Mouse (Mus musculus) intestine, embryonic 16.5 days (tissue): ENCODE data around the gene Lgi4. TPM values are rescaled to one million over a fixed set of nuclear protein-coding genes. Genes with fewer than 3 reads are reported as not detected.
A peak's percentile ranks its signal among the peaks of the same experiment; 100 is the strongest.

Experiments
- ATAC-seq: fragments of 200-750 bp; cut with Nextera tagmentation; 2 replicates; pipeline ENCODE4 v1.8.0; 2017; ENCODE audit warnings: moderate TSS enrichment, moderate library complexity
- H3K27ac ChIP-seq: fragments of 300-500 bp; sonication (generic); 2 replicates; pipeline ENCODE4 v1.5.1; 2014; ENCODE audit warnings: mild to moderate bottlenecking, low read length
- H3K27me3 ChIP-seq: fragments of 300-500 bp; sonication (generic); replicated peaks from 2 replicates; pipeline ENCODE4 v1.6.1; 2014; ENCODE audit warnings: low read length, control low read depth, mixed read lengths; ENCODE audit not compliant: control insufficient read depth, insufficient read depth
- H3K36me3 ChIP-seq: fragments of 300-500 bp; sonication (generic); 2 replicates; pipeline ENCODE4 v1.6.1; 2014; ENCODE audit warnings: low read length, control low read depth; ENCODE audit not compliant: control insufficient read depth, insufficient read depth
- H3K4me1 ChIP-seq: fragments of 300-500 bp; sonication (generic); 2 replicates; pipeline ENCODE4 v1.6.1; 2014; ENCODE audit warnings: low read length, control low read depth, mixed read lengths; ENCODE audit not compliant: control insufficient read depth, insufficient read depth
- H3K4me2 ChIP-seq: fragments of 300-500 bp; sonication (generic); 2 replicates; pipeline ENCODE4 v1.6.1; 2014; ENCODE audit warnings: low read depth, low read length, control low read depth
- H3K4me3 ChIP-seq: fragments of 300-500 bp; sonication (generic); 2 replicates; pipeline ENCODE4 v1.5.1; 2014; ENCODE audit warnings: mild to moderate bottlenecking, low read length
- H3K9ac ChIP-seq: fragments of 300-500 bp; sonication (generic); 2 replicates; pipeline ENCODE4 v1.6.1; 2014; ENCODE audit warnings: low read depth, low read length
- H3K9me3 ChIP-seq: fragments of 300-500 bp; sonication (generic); 2 replicates; pipeline ENCODE4 v1.6.1; 2016; ENCODE audit warnings: low read length, control low read depth; ENCODE audit not compliant: control insufficient read depth
- WGBS: fragments of 180-500 bp; shearing (Covaris S2); extraction: QIAGEN DNeasy Blood & Tissue Kit; methylation state at CpG from one replicate; pipeline ENCODE4 v1.1.7; 2014; 5-methylcytosine and 5-hydroxymethylcytosine counted together
- polyA plus RNA-seq: library from polyadenylated mRNA; unstranded; fragments of >200 nt; fragmentation: Nextera tagmentation; extraction: Ambion mirVana; gene quantifications from 2 replicates; pipeline ENCODE4 v1.2.1, GENCODE M21; 2015

Lgi4 gene
- polyA plus RNA-seq, 1 experiment from 2014 or later = 0.83 TPM

DNA sequence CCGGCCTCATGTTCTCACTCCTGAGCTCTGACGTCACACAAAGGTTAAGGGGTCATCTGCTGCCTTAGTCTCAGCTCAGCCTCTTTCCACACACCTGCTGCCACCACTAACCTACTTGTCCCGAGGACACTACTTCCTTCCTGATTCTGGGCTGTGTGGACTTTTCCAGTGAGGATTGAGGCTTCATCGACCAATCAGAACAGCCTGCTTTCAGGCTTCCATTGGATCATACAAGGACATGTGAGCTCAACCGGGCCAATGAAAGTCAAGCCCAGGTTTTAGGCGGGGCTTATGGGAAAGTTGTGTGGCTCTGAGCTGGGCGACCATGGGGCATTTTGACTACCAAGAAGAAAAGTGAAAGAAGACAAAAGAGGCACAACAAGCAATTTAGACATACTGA, 22.2 kb upstream of the Lgi4 start:
- Histone ChIP-seq H3K4me2 (no peak overlapping the region), H3K4me1 (peaks cover 1% of the 10 kb centered on the region; the same call in 1 of the 2 replicates), H3K27ac (no peak overlapping the region), H3K36me3 (no peaks in the 10 kb centered on the region), H3K9ac (no peak overlapping the region), H3K9me3 (no peaks in the 10 kb centered on the region), H3K27me3 (peaks cover 8% of the 10 kb centered on the region; the same call in 1 of the 2 replicates), H3K4me3 (no peak overlapping the region)
- WGBS = 79% methylated on average over 7 of the region's 7 CpGs
- ATAC-seq = no peak

DNA sequence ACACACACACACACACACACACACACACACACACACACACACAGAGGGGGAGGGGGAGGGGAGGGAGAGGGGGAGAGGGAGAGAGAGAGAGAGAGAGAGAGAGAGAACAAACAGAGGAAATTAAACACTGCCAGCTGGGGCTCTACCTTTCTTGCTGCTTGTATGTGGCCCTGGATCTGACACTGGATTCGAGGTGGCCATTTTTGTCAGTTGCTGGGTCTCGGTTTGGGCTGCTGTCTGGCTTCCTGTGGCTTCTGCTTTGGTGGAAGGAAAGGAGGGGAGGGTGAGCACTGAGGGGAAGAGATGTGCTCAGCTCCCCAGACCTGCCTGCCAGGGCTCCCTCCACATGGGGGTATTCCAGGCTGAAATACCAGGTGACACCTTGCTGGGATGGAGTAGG, 21.5 kb upstream of the Lgi4 start:
- H3K9me3 ChIP-seq = no peaks in the 10 kb centered on the region
- no peak for ATAC-seq

DNA sequence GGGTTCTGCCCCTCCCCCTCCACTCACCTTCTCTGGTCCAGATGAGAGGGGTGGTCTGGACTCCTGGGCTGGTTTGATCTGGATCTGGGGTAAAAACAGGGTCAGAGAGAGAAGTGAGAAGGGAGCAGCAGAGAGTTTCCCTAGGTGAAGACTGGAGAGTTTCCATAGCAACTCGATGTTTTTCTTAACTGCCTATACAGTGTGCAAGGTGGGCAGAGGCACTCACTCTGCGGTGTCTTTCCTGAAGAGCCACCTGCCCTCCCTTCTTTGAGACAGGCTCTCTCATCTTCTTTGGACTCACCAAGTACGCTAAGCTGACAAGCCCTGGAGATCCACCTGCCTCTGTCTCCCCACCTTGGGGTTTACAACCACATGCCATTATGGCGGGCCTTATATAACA, 20.1 kb upstream of the Lgi4 start:
- ATAC-seq = no peak
- H3K4me2 ChIP-seq = no peak overlapping the region
- H3K36me3 ChIP-seq = no peaks in the 10 kb centered on the region
- WGBS = 91% methylated on average over 4 of the region's 4 CpGs
- H3K9ac ChIP-seq = no peak overlapping the region
- H3K27me3 ChIP-seq = peaks cover 10% of the 10 kb centered on the region; the same call in 1 of the 2 replicates
- no peak overlapping the region for H3K27ac ChIP-seq
- H3K4me1 ChIP-seq = peaks cover 8% of the 10 kb centered on the region; the same call in 1 of the 2 replicates
- no peak overlapping the region for H3K4me3 ChIP-seq
- no peaks in the 10 kb centered on the region for H3K9me3 ChIP-seq

More for the DNA sequence above, 21.5 kb upstream of the Lgi4 start:
- H3K36me3 ChIP-seq = no peaks in the 10 kb centered on the region
- H3K4me1 ChIP-seq = peaks cover 8% of the 10 kb centered on the region; the same call in 1 of the 2 replicates
- H3K9ac ChIP-seq = no peak overlapping the region
- H3K27me3 ChIP-seq = peaks cover 10% of the 10 kb centered on the region; the same call in 1 of the 2 replicates
- H3K27ac ChIP-seq = no peak overlapping the region
- H3K4me2 ChIP-seq = no peak overlapping the region
- H3K4me3 ChIP-seq = no peak overlapping the region
- 84% methylated on average over 2 of the region's 2 CpGs for WGBS

DNA sequence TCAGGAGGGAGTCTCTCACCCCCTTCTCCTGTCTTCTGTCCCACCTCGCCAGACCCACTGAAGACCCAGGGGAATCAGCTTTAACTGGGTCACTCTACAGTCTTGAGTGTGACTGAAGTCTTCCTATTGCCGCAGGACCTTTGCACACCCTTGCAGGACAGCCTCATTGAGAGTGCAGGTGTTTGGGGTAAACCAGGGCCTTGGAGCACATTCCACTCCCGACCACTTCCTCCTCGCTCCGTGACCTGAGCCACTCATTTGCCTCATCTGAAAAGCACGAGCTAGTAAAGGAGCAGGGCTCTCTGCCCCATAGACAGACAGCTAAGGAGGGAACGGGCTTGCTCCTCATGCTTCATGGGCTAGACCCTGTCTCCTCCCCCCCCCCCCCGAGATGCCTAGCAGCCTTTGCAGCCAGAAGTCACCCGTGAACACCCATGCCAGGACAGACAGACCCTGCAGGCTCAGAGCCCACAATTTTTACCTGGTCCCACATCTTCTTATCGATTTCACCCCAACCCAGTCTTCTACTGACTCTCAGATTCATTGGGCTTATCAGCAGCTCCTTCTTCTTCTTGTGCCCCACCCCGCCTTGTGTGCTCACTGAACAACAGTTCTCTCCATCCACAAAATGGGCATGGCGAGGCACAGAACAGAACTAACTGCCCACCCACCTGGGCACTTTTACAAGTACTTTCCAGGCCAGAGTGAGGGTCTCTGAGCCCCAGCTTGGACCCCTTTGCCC, 18.7 kb upstream of the Lgi4 start:
- Histone ChIP-seq H3K4me3 (no peak overlapping the region), H3K27me3 (peaks cover 13% of the 10 kb centered on the region; the same call in 1 of the 2 replicates), H3K4me2 (no peak overlapping the region), H3K36me3 (no peaks in the 10 kb centered on the region), H3K27ac (no peak overlapping the region), H3K4me1 (peaks cover 8% of the 10 kb centered on the region; the same call in 1 of the 2 replicates), H3K9me3 (no peaks in the 10 kb centered on the region), H3K9ac (no peak overlapping the region)
- ATAC-seq = no peak
- WGBS = 78% methylated on average over 11 of the region's 12 CpGs

DNA sequence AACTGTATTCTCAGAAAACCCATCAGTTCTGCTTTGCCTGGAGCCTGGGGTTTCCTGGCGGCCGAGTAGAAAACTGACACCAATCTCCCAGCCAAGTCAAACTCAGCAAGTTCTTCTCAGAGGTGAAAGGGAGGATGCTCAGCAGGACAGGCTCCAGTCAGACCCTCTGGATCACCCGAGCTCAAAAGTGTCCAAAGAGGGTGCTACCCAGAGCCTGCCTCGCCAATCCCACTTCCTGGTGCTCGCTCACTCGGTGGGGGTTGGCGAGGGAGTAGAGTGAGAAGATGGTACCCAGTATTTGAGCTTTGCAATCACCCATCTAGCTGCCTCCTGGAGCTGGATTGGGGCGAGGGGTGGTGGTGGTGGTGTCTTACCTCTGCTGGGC, 18.1 kb upstream of the Lgi4 start:
- no peak for ATAC-seq
- peak overlapping the region; percentile 58; the same call in 1 of the 2 replicates for H3K9ac ChIP-seq
- H3K4me3 ChIP-seq = peak overlapping the region; percentile 42
- H3K27ac ChIP-seq = no peak overlapping the region
- H3K9me3 ChIP-seq = no peaks in the 10 kb centered on the region
- peaks cover 13% of the 10 kb centered on the region; the same call in 1 of the 2 replicates for H3K27me3 ChIP-seq
- peaks cover 8% of the 10 kb centered on the region; the same call in 1 of the 2 replicates for H3K4me1 ChIP-seq
- peak overlapping the region; percentile 53; the same call in 1 of the 2 replicates for H3K4me2 ChIP-seq
- 44% methylated on average over 8 of the region's 8 CpGs for WGBS
- no peaks in the 10 kb centered on the region for H3K36me3 ChIP-seq

DNA sequence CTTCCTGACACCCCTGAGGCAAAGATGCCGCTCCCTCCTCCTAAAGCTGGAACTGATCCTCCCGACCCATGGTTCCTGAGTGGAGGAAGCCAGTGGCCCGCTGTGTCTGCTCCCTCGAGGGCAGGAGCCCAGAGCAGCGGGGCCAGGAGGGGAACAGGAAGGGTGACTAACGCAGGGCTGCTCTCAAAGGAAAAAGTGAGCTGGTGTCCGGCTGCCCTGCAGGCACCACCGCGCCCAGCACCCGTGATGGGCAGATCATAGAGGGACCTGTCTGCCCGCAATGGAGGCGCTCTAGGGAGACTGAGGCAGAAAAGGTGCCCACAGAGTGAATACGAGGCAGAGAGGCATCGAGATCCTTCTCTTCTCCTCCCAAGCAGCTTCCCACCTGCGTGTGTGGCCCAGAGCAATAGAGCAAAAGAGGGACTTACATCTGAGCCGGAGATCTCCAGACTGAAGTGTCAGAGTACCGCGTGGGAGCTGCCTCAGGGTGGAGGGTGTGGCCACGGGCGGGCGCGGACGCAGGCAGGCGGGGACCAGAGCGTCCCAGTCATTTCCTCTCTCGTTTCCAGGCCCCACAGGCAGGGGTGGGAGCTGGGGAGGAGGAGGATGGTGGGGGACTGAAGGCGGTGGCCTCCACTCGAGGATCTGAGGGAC, 17.4 kb upstream of the Lgi4 start:
- no peak overlapping the region for H3K27ac ChIP-seq
- WGBS = 3% methylated on average over 28 of the region's 28 CpGs

DNA sequence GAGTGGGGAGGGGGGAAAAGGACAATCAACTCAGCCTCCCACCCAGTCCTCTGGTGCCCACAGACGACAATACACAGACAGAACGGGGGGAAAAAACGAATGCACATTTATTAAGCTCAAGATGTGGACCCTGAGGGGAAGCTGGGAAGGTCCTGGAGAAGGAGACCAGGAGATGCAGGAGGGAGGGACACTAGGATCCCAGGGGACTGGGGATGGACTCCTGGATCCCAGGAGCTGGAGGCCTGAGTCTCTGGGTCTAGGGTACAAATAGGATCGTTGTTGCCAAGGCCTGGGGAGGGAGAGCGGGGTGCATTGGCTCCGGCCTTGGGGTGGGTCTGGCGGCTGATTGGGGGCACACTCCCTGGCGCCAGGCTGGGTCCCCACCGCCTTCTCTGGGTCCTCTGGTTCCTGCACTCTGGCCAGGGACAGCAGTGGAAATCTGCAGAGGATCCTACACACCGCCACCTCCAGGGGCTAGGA, 16.7 kb upstream of the Lgi4 start, which contains the start of gene Fxyd5:
TSS of gene Fxyd5 (minus strand) at position 51 of the 480 bp plus-strand sequence.
- Histone ChIP-seq H3K27ac (no peak within 1 kb of the TSS), H3K9ac (peak within 1 kb of the TSS; percentile 58), H3K27me3 (peaks cover 13% of the 10 kb centered on the region; the same call in 1 of the 2 replicates), H3K4me2 (peak within 1 kb of the TSS; percentile 53), H3K4me1 (peaks cover 8% of the 10 kb centered on the region; the same call in 1 of the 2 replicates), H3K4me3 (peak within 1 kb of the TSS; percentile 42), H3K36me3 (no peaks in the 10 kb centered on the region), H3K9me3 (no peaks in the 10 kb centered on the region)
- 47% methylated on average over 10 of the region's 10 CpGs for WGBS
- no peak for ATAC-seq

More for the DNA sequence above, 17.4 kb upstream of the Lgi4 start:
- H3K36me3 ChIP-seq = no peaks in the 10 kb centered on the region
- H3K4me1 ChIP-seq = peaks cover 8% of the 10 kb centered on the region; the same call in 1 of the 2 replicates
- peak overlapping the region; percentile 58 for H3K9ac ChIP-seq
- peak; percentile 80 for ATAC-seq
- H3K9me3 ChIP-seq = no peaks in the 10 kb centered on the region
- H3K4me2 ChIP-seq = peak overlapping the region; percentile 53
- peak overlapping the region; percentile 42 for H3K4me3 ChIP-seq
- H3K27me3 ChIP-seq = peaks cover 13% of the 10 kb centered on the region; the same call in 1 of the 2 replicates

DNA sequence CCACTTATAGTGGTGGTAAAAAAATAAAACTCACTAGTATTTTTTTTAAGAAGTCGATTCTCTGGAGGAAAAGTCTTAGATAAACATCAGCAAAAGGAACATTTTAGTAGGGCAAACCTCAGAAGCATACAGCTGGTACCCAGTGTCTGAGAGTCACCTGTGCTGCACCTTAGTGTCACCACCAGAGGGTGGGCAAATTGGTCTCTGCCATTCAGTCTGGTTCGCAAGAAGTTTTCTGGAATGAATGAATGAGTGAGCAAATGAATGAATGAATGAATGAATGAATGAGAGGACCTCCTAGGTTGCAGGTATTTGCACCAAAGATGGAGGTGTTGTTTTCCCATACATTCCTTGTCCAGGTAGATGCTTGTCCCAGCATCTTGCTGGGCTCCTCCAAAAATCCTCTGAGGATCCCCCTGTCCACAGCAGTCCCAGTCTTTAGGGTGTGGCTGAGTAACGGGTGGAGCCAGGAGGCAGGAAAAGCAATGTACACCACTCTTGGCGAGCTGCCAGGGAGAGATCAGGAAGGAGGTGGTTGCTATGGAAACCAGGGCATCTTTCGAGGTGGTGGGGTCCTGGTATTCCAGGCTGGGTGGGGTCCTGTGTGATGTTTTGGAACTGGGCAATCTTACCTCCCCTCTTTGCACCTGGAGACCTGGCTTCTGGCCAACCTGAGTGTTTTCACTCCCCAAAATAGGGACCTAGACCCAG, 9.9 kb upstream of the Lgi4 start:
- ATAC-seq = no peak
- no peaks in the 10 kb centered on the region for H3K36me3 ChIP-seq
- no peak overlapping the region for H3K9ac ChIP-seq
- no peak overlapping the region for H3K27ac ChIP-seq
- 17% methylated on average over 5 of the region's 5 CpGs for WGBS
- no peak overlapping the region for H3K4me3 ChIP-seq
- no peaks in the 10 kb centered on the region for H3K9me3 ChIP-seq
- no peak overlapping the region for H3K4me2 ChIP-seq
- H3K4me1 ChIP-seq = peaks cover 33% of the 10 kb centered on the region
- H3K27me3 ChIP-seq = peaks cover 52% of the 10 kb centered on the region
